Mouse (Mus musculus): Measurements from ENCODE around the gene Smc3. TPM values are rescaled to one million over a fixed set of nuclear protein-coding genes. Genes with fewer than 3 reads are reported as not detected.
A peak's percentile ranks its signal among the peaks of the same experiment; 100 is the strongest.
"Not testable (repeated sequence)": the region's sequence is repeated elsewhere in the genome, so short reads cannot be mapped to it uniquely, and the experiment has no call there.

Gene Smc3
- total RNA-seq, 2 experiments from 2014 or later = 22.8 to 23.7 TPM

DNA sequence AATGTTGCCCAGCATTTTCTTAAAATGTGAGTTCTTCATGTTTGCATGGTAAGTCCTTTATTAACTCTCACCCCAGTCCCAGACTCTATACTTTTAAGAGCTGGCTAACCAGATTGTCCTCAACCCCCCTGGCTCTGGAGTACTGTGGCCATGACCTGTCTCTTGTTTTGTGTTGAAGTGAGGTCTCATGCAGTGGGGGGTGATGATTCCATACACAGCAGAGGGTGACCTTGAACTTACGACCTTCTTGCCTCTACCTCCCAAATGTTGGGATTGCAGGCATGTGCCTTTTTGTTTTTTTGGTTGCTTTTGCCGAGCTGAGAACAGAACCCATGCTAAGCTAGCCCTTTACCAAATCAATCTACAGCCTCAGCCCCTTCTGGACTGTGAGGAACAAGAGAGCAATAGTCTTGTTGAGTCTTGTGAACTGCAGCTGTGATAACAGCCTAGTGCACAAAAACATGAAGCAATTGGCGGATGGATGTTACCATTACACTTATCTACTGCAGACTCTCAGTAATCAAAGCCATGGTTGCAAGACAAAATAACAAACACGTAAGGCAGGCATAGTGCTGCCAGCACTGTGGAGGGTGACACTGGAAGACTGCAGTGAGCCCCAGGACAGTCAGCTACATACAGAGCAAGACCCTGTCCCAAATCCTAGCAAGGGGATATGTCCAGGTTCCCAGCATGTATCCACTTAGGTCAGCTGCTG is 24.7 kb upstream of the Smc3 start:
- intact Hi-C loops (cut with DNase I) = no loop called here
- DNase-seq = peak in 1 of 2 experiments; percentile 28

DNA sequence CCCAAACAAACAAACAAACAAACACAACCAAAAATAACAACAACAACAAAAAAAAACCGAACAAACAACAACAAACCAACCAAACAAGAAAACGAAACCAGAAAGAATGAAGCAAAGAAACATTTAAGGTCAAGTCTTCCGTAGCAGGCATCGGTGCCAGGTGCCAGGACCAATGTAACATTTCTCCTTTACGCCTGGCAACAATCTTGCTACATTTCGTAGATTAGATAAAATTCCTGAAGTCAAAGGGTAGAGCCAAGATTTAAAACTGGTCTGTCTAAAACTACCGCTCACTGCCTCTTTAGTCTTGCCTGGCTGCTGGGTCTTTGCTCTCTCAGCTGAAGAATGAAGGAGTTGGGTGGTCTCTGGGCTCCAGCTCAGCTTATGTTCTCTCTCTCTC is 24.1 kb upstream of the Smc3 start:
- no peak for DNase-seq
- intact Hi-C loops (cut with DNase I) = no loop called here

DNA sequence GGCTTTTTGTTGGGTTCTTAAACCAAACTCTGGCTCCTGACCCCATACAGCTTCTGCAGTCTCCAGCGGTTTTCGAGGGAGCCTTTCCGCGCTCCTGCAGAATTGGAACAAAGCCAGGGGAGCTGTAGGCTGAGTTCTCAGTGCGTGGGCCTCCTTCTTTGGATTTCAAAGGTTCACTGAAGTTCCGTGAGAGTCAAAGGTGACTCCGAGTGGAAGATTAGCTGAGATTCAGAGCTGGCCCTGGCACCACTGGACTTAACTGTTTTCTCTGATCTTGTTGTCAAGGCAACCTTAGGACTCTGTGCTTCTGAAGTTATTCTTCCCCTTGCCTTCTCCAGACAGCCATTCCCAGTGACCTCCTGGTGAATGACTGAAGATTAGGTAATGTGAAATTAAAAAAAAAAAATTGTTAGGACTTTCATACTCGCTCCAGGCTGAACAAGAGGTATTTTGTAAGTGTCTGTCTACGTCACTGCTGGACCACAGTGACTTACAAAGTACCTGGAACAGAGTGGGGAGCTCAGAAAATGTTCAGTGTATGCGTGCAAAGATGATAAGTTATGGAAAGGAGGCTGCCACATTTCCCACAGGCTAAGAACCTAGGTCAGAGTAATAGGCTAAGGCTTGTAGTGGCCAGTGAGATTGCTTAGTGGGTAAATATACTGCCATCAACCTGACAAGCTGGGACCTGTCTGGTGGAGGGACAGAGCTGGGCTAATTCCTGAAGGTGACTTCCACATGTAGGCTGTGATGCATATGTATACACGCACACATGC is 23.0 kb upstream of the Smc3 start:
- intact Hi-C loops (cut with DNase I) = no loop called here
- peak in 1 of 2 experiments; percentile 24 for DNase-seq

DNA sequence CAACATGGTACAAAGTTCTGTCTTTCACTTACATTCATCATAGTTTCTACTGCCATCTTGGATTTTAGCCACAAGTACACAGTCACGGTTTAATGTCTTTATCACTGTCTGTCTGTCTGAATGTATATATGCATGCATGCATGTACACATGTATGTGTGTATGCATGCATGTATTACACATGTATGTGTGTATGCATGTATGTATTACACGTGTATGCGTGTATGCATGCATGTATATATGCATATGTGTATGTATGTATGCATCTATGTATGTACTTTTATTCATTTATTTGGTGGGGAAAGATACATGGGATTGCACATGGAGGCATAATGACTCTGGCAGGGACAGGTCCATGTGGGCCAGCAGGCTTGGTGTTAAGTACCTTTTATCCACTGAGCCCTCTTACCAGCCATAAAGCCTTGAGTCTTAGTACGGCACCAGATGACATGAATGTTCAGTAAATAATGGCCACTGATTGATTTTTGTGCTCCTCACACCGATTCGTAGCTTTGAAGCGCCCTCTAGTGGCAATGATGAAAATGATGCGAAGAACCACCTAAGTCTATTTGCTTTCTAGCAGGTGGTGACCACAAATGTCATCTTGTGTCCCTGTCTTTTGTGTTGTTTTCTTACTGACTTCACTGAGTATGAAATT is 21.5 kb upstream of the Smc3 start:
- DNase-seq = peak; percentile 64 to 70
- intact Hi-C loops (cut with DNase I) = loop anchor here (1.0 to 2.0 kb wide), 4 partner anchors 20 to 183 kb away; partner anchors contain the start of gene Dusp5

- intact Hi-C loops (cut with DNase I); DNase-seq: not testable (repeated sequence)
Observed at GRCm38 (mm10) chr19:53580271-53580670, 19.9 kb upstream of the Smc3 start.

- DNase-seq; intact Hi-C loops (cut with DNase I): not testable (repeated sequence)
Observed at GRCm38 (mm10) chr19:53587686-53588085, 12.5 kb upstream of the Smc3 start.

DNA sequence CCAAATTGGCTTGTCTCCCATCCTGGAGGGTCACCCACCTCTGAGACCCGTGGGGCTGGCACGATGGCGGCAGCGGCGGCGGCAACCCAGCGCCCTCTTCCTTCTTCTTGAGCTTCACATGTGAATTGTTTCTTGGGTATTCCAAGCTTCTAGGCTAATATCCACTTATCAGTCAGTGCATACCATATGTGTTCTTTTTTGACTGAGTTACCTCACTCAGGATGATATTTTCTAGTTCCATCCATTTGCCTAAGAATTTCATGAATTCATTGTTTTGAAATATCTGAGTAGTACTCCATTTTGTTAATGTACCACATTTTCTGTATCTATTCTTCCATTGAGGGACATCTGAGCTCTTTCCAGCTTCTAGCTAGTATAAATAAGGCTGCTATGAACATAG is 11.2 kb upstream of the Smc3 start, which contains the start of gene Nutf2-ps1:
Gene Nutf2-ps1, minus strand, starts transcription at position 101 of the 400 bp plus-strand sequence.
- DNase-seq; intact Hi-C loops (cut with DNase I): not testable (repeated sequence)

DNA sequence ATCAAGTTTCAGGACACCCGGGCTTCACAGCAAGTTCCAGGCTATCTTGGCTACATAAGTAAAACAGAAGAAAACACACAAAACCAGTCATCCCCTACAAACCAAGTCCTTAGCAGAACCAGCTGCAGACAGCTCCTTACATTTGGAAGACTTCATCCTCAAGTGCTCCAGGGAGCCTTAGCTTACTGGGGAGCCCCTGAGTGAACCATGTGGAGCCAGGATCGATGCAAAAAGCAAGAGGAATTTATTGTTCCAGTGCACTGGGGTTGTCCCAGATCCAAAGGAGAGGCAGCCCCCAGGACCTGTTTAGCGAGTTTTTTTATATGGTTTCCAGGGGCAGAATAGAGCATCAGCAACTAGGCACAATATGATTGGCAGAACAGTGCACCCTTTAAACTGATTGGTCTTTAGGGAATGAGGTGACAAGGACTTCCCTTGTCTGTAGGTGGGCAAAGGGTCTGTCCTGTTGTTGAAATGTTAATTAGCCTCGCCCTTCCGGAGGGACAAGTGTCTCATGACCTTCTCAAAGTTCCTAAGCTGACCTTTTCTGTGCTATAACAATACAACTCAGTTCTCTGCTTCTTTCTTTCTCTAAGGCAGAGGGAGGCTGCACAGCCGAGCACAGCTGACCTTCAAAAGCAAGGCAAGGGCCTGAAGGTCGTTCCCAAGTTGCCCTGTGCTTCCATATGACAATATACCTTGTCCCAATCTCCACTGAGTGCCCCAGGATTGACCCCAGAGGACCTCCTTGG is 3.3 kb upstream of the Smc3 start:
- intact Hi-C loops (cut with DNase I) = no loop called here

GRCm38 (mm10) chr19:53600549-53601362 is 558 bp downstream of the Smc3 start:
- intact Hi-C loops (cut with DNase I) = loop anchor here (2.0 to 10.0 kb wide), 3 partner anchors 40 to 356 kb away; partner anchors contain the start of gene Mxi1
- peak in 1 of 2 experiments; percentile 59 for DNase-seq

More for the DNA sequence above, 3.3 kb upstream of the Smc3 start:
- no peak for DNase-seq

GRCm38 (mm10) chr19:53601363-53601655 is 1.1 kb downstream of the Smc3 start:
- DNase-seq = no peak
- intact Hi-C loops (cut with DNase I) = loop anchor here (2.0 to 10.0 kb wide), 3 partner anchors 39 to 357 kb away; partner anchors contain the start of gene Mxi1

- no peak for DNase-seq
- intact Hi-C loops (cut with DNase I) = loop anchor here (10.0 kb wide), 1 partner anchor 364 kb away; no protein-coding TSS in a partner anchor
Observed at GRCm38 (mm10) chr19:53608921-53609320, 8.7 kb downstream of the Smc3 start.

DNA sequence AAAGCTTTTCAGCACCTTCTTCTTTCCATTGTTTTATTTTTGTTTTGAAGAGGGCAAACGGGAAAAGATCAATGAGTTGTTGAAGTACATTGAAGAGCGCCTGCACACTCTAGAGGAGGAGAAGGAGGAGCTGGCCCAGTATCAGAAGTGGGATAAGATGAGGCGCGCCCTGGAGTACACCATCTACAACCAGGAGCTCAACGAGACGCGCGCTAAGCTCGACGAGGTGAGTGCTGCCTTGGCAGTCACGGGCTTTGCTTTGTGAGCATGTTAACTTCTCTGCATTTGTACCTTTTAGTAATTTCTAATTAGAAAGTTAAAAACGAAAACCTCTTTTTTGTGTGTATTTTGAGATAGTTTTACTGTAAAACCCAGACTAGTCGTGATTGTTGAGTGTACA is 21.5 kb downstream of the Smc3 start:
- intact Hi-C loops (cut with DNase I) = loop anchor here (2.0 kb wide), 1 partner anchor 15 kb away; no protein-coding TSS in a partner anchor
- no peak for DNase-seq

DNA sequence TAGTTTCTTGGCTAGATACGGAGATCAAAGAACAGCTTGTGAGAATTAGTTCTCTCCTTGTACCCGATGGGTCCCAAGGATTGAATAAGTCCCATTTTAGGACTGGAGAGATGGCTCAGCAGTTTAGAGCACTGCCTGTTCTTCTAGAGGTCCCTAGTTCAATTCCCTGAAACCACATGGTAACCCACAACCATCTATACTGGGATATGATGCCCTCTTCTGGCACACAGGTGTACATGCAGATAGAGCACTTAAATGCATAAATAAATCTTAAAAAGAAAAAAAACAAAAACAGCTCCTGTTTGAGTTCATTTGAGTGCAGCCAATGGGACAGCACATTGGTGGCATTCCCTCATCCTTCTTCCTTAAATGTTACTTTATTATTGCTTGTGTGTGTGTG is 37.8 kb downstream of the Smc3 start:
- intact Hi-C loops (cut with DNase I) = loop anchor here (5.0 kb wide), 1 partner anchor 241 kb away; no protein-coding TSS in a partner anchor
- DNase-seq = no peak

DNA sequence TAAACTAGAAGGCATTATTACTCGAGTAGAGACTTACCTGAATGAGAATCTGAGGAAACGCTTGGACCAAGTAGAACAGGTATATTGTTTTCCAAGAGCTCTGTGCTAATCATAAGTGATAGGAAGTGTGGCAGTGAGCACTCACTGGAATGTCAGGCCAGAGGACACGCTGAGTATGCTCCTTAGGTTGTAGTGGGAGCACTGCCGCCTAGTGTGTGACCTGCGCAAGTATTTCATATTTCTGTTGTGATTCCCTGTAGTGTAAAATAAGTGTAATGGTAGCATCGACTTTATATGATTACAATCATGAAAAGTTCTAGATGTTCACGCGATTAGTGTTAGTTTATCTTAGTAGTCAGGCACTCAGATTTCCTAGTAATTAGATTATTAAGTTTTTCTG is 38.5 kb downstream of the Smc3 start:
- DNase-seq = no peak
- intact Hi-C loops (cut with DNase I) = loop anchor here (5.0 kb wide), 1 partner anchor 241 kb away; no protein-coding TSS in a partner anchor

GRCm38 (mm10) chr19:53644020-53644595 is 43.9 kb downstream of the Smc3 start:
- DNase-seq = no peak
- intact Hi-C loops (cut with DNase I) = no loop called here

GRCm38 (mm10) chr19:53647301-53647700 is 47.1 kb downstream of the Smc3 start:
- DNase-seq = no peak
- intact Hi-C loops (cut with DNase I) = loop anchor here (5.0 kb wide), 2 partner anchors 85 to 280 kb away; no protein-coding TSS in a partner anchor

DNA sequence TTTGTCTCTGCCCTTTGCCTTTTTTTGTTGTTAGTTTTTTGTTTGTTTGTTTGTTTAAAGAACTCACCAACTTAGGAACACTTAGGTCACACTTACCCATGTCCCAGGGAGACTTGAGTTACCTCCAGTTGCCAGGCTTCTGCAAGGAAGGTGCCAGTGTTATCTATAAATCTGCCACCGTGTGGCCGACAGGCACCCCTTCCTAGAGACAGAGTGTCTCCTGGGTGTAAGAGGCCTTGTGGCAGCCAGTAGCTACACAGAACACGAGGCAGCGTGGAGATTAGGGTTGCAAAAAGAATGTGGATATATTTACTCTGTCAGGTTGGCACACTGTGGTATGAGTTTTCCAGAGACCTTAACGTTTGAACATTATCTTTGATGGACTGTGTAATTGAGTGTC is 47.9 kb downstream of the Smc3 start:
- intact Hi-C loops (cut with DNase I) = loop anchor here (2.0 to 5.0 kb wide), 3 partner anchors 84 to 279 kb away; no protein-coding TSS in a partner anchor

DNA sequence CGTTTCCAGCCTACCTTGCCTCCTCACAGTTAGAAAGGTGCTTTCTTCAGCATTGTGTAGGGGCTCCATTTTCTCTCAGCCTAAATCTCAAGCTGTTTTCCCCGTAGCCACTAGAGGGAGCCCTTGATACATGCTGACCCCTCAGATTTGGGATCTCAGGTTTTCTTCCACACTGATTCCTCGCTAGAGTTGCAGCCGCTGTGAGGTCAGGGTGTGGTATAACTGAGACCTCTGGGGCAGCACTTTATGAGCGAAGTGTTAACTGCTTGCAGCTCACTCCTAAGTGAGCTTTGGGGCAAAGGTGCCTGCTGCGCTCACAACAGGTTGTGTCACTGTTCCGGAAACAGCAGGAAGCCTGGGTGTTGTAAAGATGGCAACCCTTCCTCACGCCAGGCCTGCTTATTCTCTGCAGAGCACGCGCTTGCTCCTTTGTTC is 48.6 kb downstream of the Smc3 start:
- peak; percentile 67 to 72 for DNase-seq
- intact Hi-C loops (cut with DNase I) = loop anchor here (2.0 to 5.0 kb wide), 3 partner anchors 83 to 278 kb away; no protein-coding TSS in a partner anchor

More for the DNA sequence above, 47.9 kb downstream of the Smc3 start:
- no peak for DNase-seq
